Mouse (Mus musculus) heart, embryonic 11.5 days (tissue): Measurements from ENCODE around the gene Cd247. TPM values are rescaled to one million over a fixed set of nuclear protein-coding genes. Genes with fewer than 3 reads are reported as not detected.

Experiments used
- ATAC-seq: fragments of 200-750 bp; cut with Nextera tagmentation; replicated peaks from 2 replicates; pipeline ENCODE4 v1.8.0; 2017; ENCODE audit warnings: moderate library complexity; ENCODE audit not compliant: insufficient number of reproducible peaks, low FRiP score, low TSS enrichment
- H3K27ac ChIP-seq: fragments of 300-500 bp; sonication (generic); 2 replicates; pipeline ENCODE4 v1.5.1; 2014; ENCODE audit warnings: mild to moderate bottlenecking, low read depth, low read length
- H3K27me3 ChIP-seq: fragments of 300-500 bp; sonication (generic); 2 replicates; pipeline ENCODE4 v1.6.1; 2014; ENCODE audit warnings: mild to moderate bottlenecking, low read length, mixed read lengths; ENCODE audit not compliant: control insufficient read depth, insufficient read depth
- H3K36me3 ChIP-seq: fragments of 300-500 bp; sonication (generic); 2 replicates; pipeline ENCODE4 v1.6.1; 2014; ENCODE audit warnings: mild to moderate bottlenecking, low read length, moderate library complexity, mixed read lengths; ENCODE audit not compliant: control insufficient read depth, insufficient read depth
- H3K4me1 ChIP-seq: fragments of 300-500 bp; sonication (generic); 2 replicates; pipeline ENCODE4 v1.6.1; 2014; ENCODE audit warnings: low read length; ENCODE audit not compliant: control insufficient read depth, insufficient read depth
- H3K4me2 ChIP-seq: fragments of 300-500 bp; sonication (generic); 2 replicates; pipeline ENCODE4 v1.6.1; 2014; ENCODE audit warnings: mild to moderate bottlenecking, moderate library complexity
- H3K4me3 ChIP-seq: fragments of 300-500 bp; sonication (generic); 2 replicates; pipeline ENCODE4 v1.5.1; 2014; ENCODE audit warnings: low read depth, low read length
- H3K9ac ChIP-seq: fragments of 300-500 bp; sonication (generic); 2 replicates; pipeline ENCODE4 v1.6.1; 2014; ENCODE audit warnings: mild to moderate bottlenecking, low read depth, low read length, moderate library complexity
- H3K9me3 ChIP-seq: fragments of 300-500 bp; sonication (generic); replicated peaks from 2 replicates; pipeline ENCODE4 v1.6.1; 2016; ENCODE audit warnings: low read length; ENCODE audit not compliant: control insufficient read depth
- WGBS: fragments of 180-500 bp; shearing (Covaris S2); extraction: QIAGEN DNeasy Blood & Tissue Kit; methylation state at CpG from one replicate; pipeline ENCODE4 v1.1.7; 2014; ENCODE audit not compliant: insufficient replicate concordance; 5-methylcytosine and 5-hydroxymethylcytosine counted together
- polyA plus RNA-seq: library from polyadenylated mRNA; unstranded; fragments of >200 nt; fragmentation: Nextera tagmentation; extraction: Ambion mirVana; gene quantifications from 2 replicates; pipeline ENCODE4 v1.2.1, GENCODE M21; 2014

The Cd247 gene
- polyA plus RNA-seq, 1 experiment from 2014 or later: 0.64 TPM

DNA sequence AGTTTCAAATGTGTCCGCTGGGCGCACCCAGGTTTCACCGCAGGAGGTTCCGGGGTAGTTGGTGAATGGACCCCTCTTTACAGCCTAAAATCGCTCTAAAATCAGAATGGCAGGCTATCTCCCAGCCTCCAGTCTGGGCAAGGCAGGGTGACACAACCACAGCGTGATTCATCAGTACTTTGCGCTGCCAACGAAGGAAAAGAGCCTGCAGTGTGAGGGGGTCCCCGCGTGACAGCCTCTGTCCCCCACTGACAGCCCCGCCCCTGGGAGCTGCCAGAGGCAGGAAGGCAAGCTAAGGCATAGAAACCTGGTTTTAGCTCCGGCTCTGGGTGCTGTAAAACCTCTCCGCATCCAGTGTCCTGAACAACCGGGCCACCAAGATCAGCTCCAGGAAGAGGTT is 56.9 kb downstream of the Cd247 start:
- 8% methylated on average over 14 of the region's 14 CpGs for WGBS
- H3K4me3 ChIP-seq: peak overlapping the region; percentile 58
- H3K4me1 ChIP-seq: peaks cover 10% of the 10 kb centered on the region; the same call in 1 of the 2 replicates
- H3K36me3 ChIP-seq: no peaks in the 10 kb centered on the region
- ATAC-seq: no peak
- peaks cover 40% of the 10 kb centered on the region for H3K27me3 ChIP-seq
- H3K4me2 ChIP-seq: peak overlapping the region; percentile 100
- no peak overlapping the region for H3K27ac ChIP-seq
- H3K9me3 ChIP-seq: no peaks in the 10 kb centered on the region
- H3K9ac ChIP-seq: peak overlapping the region; percentile 28

DNA sequence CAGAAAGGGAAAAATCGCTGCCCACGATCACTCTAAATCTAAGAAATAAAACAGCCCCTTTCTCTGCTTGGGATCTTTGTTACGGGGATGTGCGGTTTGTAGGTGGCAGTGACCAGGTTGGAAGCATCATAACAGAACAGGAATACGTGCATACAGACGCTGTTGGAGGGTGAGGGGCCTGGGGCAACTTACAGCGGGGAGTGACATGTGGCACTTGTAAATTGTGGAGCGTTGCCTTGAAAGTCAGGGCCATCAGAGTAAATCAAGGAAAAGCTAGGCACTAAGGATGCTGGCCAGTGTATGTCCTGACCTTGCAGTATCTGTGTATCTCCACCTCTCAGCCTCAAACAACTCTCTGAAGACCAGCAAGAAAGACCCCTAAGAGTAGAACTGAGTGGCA is 59.9 kb downstream of the Cd247 start:
- no peak overlapping the region for H3K9ac ChIP-seq
- no peak overlapping the region for H3K4me3 ChIP-seq
- no peaks in the 10 kb centered on the region for H3K36me3 ChIP-seq
- WGBS: 82% methylated on average over 8 of the region's 8 CpGs
- H3K27me3 ChIP-seq: peaks cover 23% of the 10 kb centered on the region
- ATAC-seq: no peak
- no peak overlapping the region for H3K27ac ChIP-seq
- H3K4me1 ChIP-seq: 0 out of 2 replicates have a peak, but pooled peaks cover 7% of the 10 kb centered on the region
- H3K9me3 ChIP-seq: no peaks in the 10 kb centered on the region
- no peak overlapping the region for H3K4me2 ChIP-seq

DNA sequence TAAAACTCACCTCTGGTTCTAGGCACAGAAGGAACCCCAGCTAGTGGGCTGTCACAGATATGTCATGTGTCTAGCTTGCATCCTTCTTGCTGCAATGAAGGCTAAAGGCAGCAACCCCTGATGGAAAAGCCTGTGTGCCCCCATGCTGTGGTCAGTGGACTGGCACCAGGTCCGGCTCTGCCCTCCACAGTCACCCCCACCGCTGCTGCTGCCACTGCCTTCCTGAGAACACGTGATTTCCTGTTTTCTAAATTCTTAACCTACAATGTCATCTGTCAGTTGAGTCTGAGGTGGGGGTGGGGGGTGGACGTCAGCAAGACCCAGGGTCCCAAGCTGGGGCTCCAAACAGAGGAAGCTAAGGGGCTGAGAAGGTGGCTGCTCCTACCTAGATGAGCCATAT is 60.4 kb downstream of the Cd247 start:
- WGBS: 46% methylated on average over 4 of the region's 4 CpGs
- H3K4me2 ChIP-seq: no peak overlapping the region
- ATAC-seq: no peak

DNA sequence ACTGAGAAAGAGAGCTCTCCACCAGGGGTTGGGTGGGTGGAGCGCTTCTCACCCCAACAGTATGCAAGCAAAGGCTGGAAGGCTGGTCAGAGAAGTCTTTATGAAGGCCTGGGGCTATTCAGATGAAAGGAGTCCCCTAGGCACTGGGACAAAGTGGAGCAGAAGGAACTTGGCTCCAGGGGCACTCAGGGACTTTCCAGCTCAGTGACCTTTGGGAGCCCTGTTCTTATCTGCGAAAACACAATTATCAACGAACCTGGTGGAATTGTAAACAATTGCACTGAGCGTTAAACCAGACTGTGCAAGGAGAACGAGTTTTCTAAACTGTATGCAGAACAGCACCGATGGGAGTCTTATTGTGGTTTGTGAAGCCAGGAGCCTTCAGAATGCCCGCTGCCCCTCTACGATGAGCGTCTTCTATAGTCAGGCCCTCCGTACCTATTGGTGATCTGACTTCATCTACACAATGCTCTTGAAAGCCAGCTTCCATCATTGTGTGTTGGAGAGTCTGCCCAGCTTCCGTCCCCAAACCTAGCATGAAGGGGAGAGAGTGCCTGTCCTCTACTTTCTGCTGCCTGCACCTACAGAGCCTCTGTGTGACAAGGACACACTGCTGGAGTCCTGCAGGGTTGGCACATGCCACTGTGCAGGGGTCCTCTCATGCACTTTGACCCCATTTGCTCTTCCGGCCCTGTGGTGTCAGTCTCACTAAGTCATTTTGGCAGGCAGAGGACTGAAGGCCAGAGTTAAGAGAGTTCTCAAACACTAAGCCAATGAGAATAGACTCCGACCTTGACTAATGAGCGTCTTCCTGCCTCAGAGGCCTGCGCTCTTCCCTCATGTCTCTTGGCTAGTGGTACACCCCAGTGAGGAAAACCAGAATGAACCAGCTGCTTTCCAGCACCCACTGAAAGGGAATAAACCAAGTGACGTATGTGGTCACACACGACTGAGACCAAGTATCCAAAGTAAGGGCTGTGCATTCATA is 61.3 kb downstream of the Cd247 start:
- no peaks in the 10 kb centered on the region for H3K36me3 ChIP-seq
- no peak overlapping the region for H3K4me3 ChIP-seq
- H3K4me2 ChIP-seq: no peak overlapping the region
- H3K9me3 ChIP-seq: no peaks in the 10 kb centered on the region
- 67% methylated on average over 17 of the region's 17 CpGs for WGBS
- peaks cover 21% of the 10 kb centered on the region for H3K27me3 ChIP-seq
- no peak overlapping the region for H3K27ac ChIP-seq
- no peak for ATAC-seq
- H3K9ac ChIP-seq: no peak overlapping the region
- H3K4me1 ChIP-seq: 0 out of 2 replicates have a peak, but pooled peaks cover 7% of the 10 kb centered on the region

More for the DNA sequence above, 60.4 kb downstream of the Cd247 start:
- Histone ChIP-seq H3K27ac (no peak overlapping the region), H3K27me3 (peaks cover 21% of the 10 kb centered on the region), H3K9ac (no peak overlapping the region), H3K4me3 (no peak overlapping the region), H3K9me3 (no peaks in the 10 kb centered on the region), H3K4me1 (0 out of 2 replicates have a peak, but pooled peaks cover 7% of the 10 kb centered on the region), H3K36me3 (no peaks in the 10 kb centered on the region)

DNA sequence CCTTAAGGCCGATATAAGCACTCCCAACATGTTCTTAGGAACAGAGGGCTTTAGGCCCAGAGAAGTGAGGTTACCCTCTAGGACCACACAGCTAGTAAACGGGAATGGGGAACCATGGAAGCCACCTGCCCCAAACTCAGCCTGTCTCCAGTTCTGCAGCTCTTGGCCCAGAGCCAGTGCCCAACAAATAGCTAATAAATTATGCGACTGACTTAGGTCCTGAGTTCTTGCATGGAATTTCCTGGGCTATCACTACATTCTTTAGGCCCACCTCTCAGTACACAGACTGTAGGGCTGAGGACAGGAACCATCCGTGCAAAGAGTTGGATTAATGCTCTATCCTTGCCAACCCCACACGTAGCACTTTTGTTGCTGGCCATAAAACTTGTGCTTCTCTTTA is 63.6 kb downstream of the Cd247 start:
- H3K27me3 ChIP-seq: peaks cover 10% of the 10 kb centered on the region; the same call in 1 of the 2 replicates
- H3K36me3 ChIP-seq: no peaks in the 10 kb centered on the region
- ATAC-seq: no peak
- no peak overlapping the region for H3K27ac ChIP-seq
- no peak overlapping the region for H3K9ac ChIP-seq
- H3K9me3 ChIP-seq: no peaks in the 10 kb centered on the region
- WGBS: 68% methylated on average over 5 of the region's 5 CpGs
- H3K4me1 ChIP-seq: 0 out of 2 replicates have a peak, but pooled peaks cover 4% of the 10 kb centered on the region
- H3K4me2 ChIP-seq: no peak overlapping the region
- H3K4me3 ChIP-seq: no peak overlapping the region

DNA sequence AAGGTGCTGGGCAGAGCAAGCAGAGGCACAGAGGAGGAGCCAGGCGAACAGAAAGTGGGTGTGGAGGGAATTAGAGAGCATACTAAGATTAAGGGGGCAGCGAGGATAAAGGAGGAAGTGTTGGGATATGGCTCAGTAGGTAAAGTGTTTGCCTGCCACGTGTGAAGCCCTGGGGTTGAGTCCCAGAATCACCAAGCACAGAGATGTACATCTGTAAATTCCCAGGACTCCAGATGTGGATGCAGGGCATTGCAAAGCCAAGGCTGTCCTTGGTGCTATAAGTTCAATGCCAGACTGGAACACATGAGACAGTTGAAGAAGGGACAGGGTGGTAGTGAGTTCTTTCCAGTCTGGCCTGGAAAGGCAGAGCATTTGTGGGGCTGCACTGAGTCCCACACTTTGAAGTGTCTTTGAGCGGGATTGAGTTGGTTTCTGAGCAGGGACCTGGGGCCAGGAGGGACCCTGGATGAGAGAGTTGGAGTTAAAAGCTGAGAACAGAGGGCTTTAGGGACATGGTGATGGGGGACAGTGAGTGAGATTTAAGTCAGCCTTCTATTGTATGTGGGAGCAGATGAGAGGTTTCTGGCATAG is 64.7 kb downstream of the Cd247 start:
- no peak overlapping the region for H3K4me3 ChIP-seq
- no peaks in the 10 kb centered on the region for H3K36me3 ChIP-seq
- 61% methylated on average over 4 of the region's 4 CpGs for WGBS
- no peaks in the 10 kb centered on the region for H3K9me3 ChIP-seq
- no peak overlapping the region for H3K9ac ChIP-seq
- ATAC-seq: no peak
- no peak overlapping the region for H3K4me2 ChIP-seq
- H3K27me3 ChIP-seq: peaks cover 10% of the 10 kb centered on the region; the same call in 1 of the 2 replicates
- 0 out of 2 replicates have a peak, but pooled peaks cover 4% of the 10 kb centered on the region for H3K4me1 ChIP-seq
- H3K27ac ChIP-seq: no peak overlapping the region

DNA sequence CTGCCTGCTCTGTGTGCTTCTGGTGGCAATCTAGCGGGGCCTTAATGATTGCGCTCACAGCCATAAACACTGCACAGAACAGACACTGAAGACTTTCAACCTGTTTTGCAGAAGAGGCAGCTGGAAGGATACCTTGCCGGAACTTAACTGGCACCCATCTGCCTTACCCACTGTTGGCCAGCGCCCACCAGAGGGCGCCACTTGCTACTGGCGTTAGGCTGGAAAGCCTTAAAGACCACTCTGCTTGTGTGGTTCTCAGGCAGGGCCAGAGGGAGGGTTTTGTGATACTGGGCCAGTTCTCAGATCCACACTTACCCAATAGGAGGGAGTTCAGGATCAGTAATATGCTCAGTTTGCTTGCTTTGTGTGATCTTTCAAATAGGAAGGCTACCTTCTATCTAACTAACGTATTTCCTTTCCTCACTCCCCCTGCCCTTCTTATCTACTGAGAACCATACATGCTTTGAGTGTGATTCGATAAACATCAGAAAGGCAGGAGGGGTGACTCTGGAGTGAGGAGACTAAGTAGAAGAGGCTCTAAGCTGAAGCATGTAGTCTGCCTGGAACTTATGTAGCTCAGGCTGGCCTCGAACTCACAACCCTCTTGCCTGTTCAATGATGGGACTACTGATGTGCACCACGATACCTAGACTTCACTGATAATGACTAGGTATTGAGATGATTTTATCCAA is 65.4 kb downstream of the Cd247 start:
- Histone ChIP-seq H3K27me3 (peaks cover 10% of the 10 kb centered on the region; the same call in 1 of the 2 replicates), H3K9me3 (no peaks in the 10 kb centered on the region), H3K9ac (no peak overlapping the region), H3K36me3 (no peaks in the 10 kb centered on the region), H3K4me2 (no peak overlapping the region), H3K4me1 (0 out of 2 replicates have a peak, but pooled peaks cover 4% of the 10 kb centered on the region), H3K27ac (no peak overlapping the region), H3K4me3 (no peak overlapping the region)
- 52% methylated on average over 10 of the region's 10 CpGs for WGBS
- ATAC-seq: no peak
